Mouse (Mus musculus): ENCODE measurements at regions not wholly inside any gene's neighbourhood (a gene's known extent, or its start where the extent isn't known, plus 50 kb on each side); places are given as distances from the start of the nearest gene placed in this dataset.

DNA sequence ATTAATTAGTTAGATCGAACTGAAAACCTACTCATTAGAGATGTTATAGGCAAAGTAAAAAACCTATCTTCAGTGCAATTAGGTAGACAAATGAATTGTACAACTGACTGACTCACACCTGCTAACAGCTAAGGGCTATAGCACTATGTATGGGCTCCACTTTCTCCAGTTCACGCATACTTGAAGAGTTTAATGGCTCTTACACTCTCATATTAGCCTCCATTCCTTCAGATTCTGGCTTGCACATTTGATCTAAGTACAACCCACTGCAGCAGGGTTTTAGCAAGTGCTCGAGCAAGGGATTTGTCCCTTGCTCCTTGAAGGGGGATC lies 257.1 kb downstream of the Lmo4 start:
- TF ChIP-seq CTCF (IDR thresholded peaks at IDR 0.05; ENCODE audit: low read depth), result no peak
- TF ChIP-seq EP300 (IDR thresholded peaks at IDR 0.05; ENCODE audit: low read depth), result no peak

Measured in heart, postnatal 0 days (tissue).